Mouse (Mus musculus): ENCODE data around the gene Ttll9.

The Ttll9 gene

GRCm38 (mm10) chr2:152941106-152941505 lies 21.2 kb upstream of the Ttll9 start:
- DNase-seq (ENCODE audit: low read depth in 1 of 2, low spot score in 2 of 2): no peak

- no peak for DNase-seq (ENCODE audit: low read depth in 1 of 2, low spot score in 2 of 2)
These were observed 20.5 kb upstream of the Ttll9 start for GRCm38 (mm10) chr2:152941776-152942175.

- no peak for DNase-seq (ENCODE audit: low read depth in 1 of 2, low spot score in 2 of 2)
These were observed 19.3 kb upstream of the Ttll9 start for GRCm38 (mm10) chr2:152942898-152943515.

- DNase-seq (ENCODE audit: low read depth in 1 of 2, low spot score in 2 of 2): no peak
These were observed 18.7 kb upstream of the Ttll9 start for GRCm38 (mm10) chr2:152943568-152943967.

- DNase-seq (ENCODE audit: low read depth in 1 of 2, low spot score in 2 of 2): no peak
These were observed 18.3 kb upstream of the Ttll9 start for GRCm38 (mm10) chr2:152944013-152944412.

- DNase-seq (ENCODE audit: low read depth in 1 of 2, low spot score in 2 of 2): no peak
These were observed 15.2 kb upstream of the Ttll9 start for GRCm38 (mm10) chr2:152947098-152947497.

- DNase-seq (ENCODE audit: low read depth in 1 of 2, low spot score in 2 of 2): no peak
These were observed 13.8 kb upstream of the Ttll9 start for GRCm38 (mm10) chr2:152948438-152949020.

GRCm38 (mm10) chr2:152950358-152951064 lies 11.8 kb upstream of the Ttll9 start:
- no peak for DNase-seq (ENCODE audit: low read depth in 1 of 2, low spot score in 2 of 2)

- no peak for DNase-seq (ENCODE audit: low read depth in 1 of 2, low spot score in 2 of 2)
These were observed 11.0 kb upstream of the Ttll9 start, which contains the start of gene Dusp15 for GRCm38 (mm10) chr2:152951065-152951849. Gene Dusp15, minus strand, starts transcription at chr2:152951698.

GRCm38 (mm10) chr2:152951850-152952720 lies 10.2 kb upstream of the Ttll9 start:
- no peak for DNase-seq (ENCODE audit: low read depth in 1 of 2, low spot score in 2 of 2)

GRCm38 (mm10) chr2:152958116-152958515 lies 4.2 kb upstream of the Ttll9 start:
- DNase-seq (ENCODE audit: low read depth in 1 of 2, low spot score in 2 of 2): no peak

- no peak for DNase-seq (ENCODE audit: low read depth in 1 of 2, low spot score in 2 of 2)
These were observed 3.3 kb downstream of the Ttll9 start for GRCm38 (mm10) chr2:152965555-152965954.

GRCm38 (mm10) chr2:152976991-152977390 lies 14.7 kb downstream of the Ttll9 start:
- no peak for DNase-seq (ENCODE audit: low read depth in 1 of 2, low spot score in 2 of 2)

GRCm38 (mm10) chr2:152985582-152985981 lies 23.3 kb downstream of the Ttll9 start:
- DNase-seq (ENCODE audit: low read depth in 1 of 2, low spot score in 2 of 2): no peak

- no peak for DNase-seq (ENCODE audit: low read depth in 1 of 2, low spot score in 2 of 2)
These were observed 29.2 kb downstream of the Ttll9 start for GRCm38 (mm10) chr2:152991529-152991928.

- no peak for DNase-seq (ENCODE audit: low read depth in 1 of 2, low spot score in 2 of 2)
These were observed 34.8 kb downstream of the Ttll9 start for GRCm38 (mm10) chr2:152997046-152997445.

- DNase-seq (ENCODE audit: low read depth in 1 of 2, low spot score in 2 of 2): no peak
These were observed 40.4 kb downstream of the Ttll9 start for GRCm38 (mm10) chr2:153002492-153003248.

- DNase-seq (ENCODE audit: low read depth in 1 of 2, low spot score in 2 of 2): no peak
These were observed 41.5 kb downstream of the Ttll9 start for GRCm38 (mm10) chr2:153003681-153004338.

- DNase-seq (ENCODE audit: low read depth in 1 of 2, low spot score in 2 of 2): no peak
These were observed 43.7 kb downstream of the Ttll9 start for GRCm38 (mm10) chr2:153005981-153006380.
